Mouse (Mus musculus) lung, adult 2 months (tissue): ENCODE results near the gene Stxbp3.

Experiments
- CTCF ChIP-seq: fragments of 200-500 bp; IDR thresholded peaks from 2 replicates; pipeline ENCODE4 v1.5.1; 2011; ENCODE audit warnings: mild to moderate bottlenecking, low read length, control low read depth; ENCODE audit not compliant: insufficient read depth
- POLR2A ChIP-seq: fragments of 200-500 bp; IDR thresholded peaks from 2 replicates; pipeline ENCODE4 v1.6.1; 2011; ENCODE audit warnings: low read depth, mild to moderate bottlenecking, control low read depth, low read length, borderline replicate concordance; ENCODE audit errors: extremely low read depth

DNA sequence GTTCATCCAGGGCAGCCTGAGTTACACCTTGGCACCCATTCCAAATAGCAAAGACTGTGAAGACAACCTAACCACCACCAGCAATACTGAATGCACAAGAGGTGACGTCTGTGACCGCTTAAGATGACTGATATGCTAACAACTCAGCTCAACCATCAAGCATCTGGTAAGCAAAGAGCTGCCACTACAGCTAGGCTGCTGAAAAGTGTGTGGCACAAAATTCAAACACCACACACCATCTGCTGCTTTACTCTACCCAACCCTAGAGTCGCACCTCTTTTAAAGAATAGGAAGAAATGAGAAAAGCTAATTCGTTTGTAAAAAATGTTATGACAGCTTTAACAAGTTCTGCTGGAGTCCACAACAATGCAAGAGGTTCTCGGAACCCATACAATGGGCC lies 34.7 kb downstream of the Stxbp3 start:
- no peak for TF ChIP-seq CTCF
- no peak for TF ChIP-seq POLR2A
